Mouse (Mus musculus): Measurements from ENCODE around the gene Ralgapa2. TPM values are rescaled to one million over a fixed set of nuclear protein-coding genes. Genes with fewer than 3 reads are reported as not detected.
A peak's percentile ranks its signal among the peaks of the same experiment; 100 is the strongest.

Ralgapa2 gene
- total and polyA plus RNA-seq, 2 experiments from 2014 or later = 6.8 to 32.9 TPM

GRCm38 (mm10) chr2:146423032-146423691 lies 89.0 kb downstream of the Ralgapa2 start:
- WGBS = 43% methylated on average over 5 of the region's 5 CpGs
- Histone ChIP-seq H3K27me3 (ENCODE audit: insufficient read depth, low read length) (no peaks in the 10 kb centered on the region), H3K27ac (ENCODE audit: low read depth, low read length) (peak overlapping the region; percentile 36; the same call in 1 of the 2 replicates), H3K9me3 (ENCODE audit: low read length) (no peaks in the 10 kb centered on the region), H3K36me3 (ENCODE audit: insufficient read depth) (no peaks in the 10 kb centered on the region), H3K9ac (no peak overlapping the region), H3K4me2 (ENCODE audit: low read depth) (no peak overlapping the region), H3K4me1 (ENCODE audit: insufficient read depth) (0 out of 2 replicates have a peak, but pooled peaks cover 2% of the 10 kb centered on the region), H3K4me3 (ENCODE audit: low read depth, low read length) (no peak overlapping the region)
- ATAC-seq (peak; percentile 70), DNase-seq (peak; percentile 59)
- TF ChIP-seq CTCF (IDR thresholded peaks at IDR 0.05; ENCODE audit: low read depth) = no peak

DNA sequence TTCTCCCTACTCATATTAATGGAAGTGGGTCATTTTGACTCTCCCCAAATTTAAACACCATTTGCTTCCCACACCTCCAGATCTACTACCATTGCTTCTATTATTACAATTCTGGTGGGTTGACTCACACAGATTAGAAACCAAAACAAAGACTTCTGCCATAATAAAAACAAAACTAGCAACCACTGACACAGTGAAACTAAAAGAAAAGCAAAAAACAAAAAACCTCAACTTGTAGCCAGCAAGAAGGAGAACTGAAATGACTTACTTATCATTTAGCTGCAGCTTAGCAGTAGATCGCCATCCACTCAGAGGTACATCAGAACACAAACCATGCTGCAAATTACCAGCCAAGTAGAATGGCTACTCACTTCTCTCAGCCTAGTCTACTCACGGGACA lies 95.9 kb downstream of the Ralgapa2 start:
- no peak for ATAC-seq
- no peak overlapping the region for H3K4me2 ChIP-seq (ENCODE audit: low read depth)
- WGBS = 86% methylated on average over 2 of the region's 2 CpGs
- H3K4me1 ChIP-seq (ENCODE audit: insufficient read depth) = no peaks in the 10 kb centered on the region
- H3K27ac ChIP-seq (ENCODE audit: low read depth, low read length) = no peak overlapping the region
- TF ChIP-seq CTCF (IDR thresholded peaks at IDR 0.05; ENCODE audit: low read depth) = no peak
- H3K9me3 ChIP-seq (ENCODE audit: low read length) = no peaks in the 10 kb centered on the region
- H3K9ac ChIP-seq = no peak overlapping the region
- no peak for DNase-seq
- H3K4me3 ChIP-seq (ENCODE audit: low read depth, low read length) = no peak overlapping the region
- no peaks in the 10 kb centered on the region for H3K27me3 ChIP-seq (ENCODE audit: insufficient read depth, low read length)
- H3K36me3 ChIP-seq (ENCODE audit: insufficient read depth) = peaks cover 2% of the 10 kb centered on the region; the same call in 1 of the 2 replicates

DNA sequence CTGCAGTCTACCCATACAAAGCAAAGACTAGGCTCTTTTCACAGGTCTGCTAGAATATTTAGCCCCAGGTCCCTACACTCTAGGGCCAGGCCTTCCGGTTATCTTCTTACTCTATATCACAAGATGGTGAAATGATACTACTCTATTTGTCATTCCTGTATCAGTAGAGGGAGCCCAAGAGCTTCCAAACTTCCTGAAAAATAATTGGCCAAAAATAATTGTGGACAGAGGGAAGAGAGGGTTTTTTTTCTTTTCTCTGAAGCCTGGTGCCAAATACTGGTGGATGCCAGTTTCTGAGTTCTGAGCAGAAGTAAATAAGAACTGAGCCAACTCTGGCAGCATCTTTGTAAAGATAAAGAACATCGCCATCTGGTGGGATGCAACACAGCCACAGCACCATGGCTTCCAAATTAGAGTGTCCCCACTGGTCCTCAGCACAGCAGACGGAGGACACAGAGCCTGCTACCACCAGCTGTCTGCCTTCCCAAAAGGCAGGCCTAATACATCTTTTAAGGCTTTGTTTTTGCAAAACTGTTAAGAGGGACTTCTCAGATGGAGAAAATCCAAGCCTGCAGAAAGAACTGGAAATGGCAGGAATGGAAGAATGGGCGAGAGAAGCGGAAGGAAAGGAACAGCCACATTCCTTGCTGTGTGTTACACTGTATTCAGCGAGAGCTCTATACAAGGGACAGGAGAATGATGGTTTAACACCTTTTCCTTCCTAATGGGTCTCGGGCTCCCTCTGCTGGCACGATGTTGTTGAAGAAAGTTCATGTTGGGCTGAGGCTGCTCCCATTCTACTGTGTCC lies 97.5 kb downstream of the Ralgapa2 start:
- Histone ChIP-seq H3K27ac (ENCODE audit: low read depth, low read length) (peak overlapping the region; percentile 82), H3K4me2 (ENCODE audit: low read depth) (no peak overlapping the region), H3K9me3 (ENCODE audit: low read length) (no peaks in the 10 kb centered on the region), H3K4me3 (ENCODE audit: low read depth, low read length) (no peak overlapping the region), H3K4me1 (ENCODE audit: insufficient read depth) (no peaks in the 10 kb centered on the region), H3K9ac (no peak overlapping the region), H3K36me3 (ENCODE audit: insufficient read depth) (peaks cover 8% of the 10 kb centered on the region; the same call in 1 of the 2 replicates), H3K27me3 (ENCODE audit: insufficient read depth, low read length) (no peaks in the 10 kb centered on the region)
- ATAC-seq (peak; percentile 96), DNase-seq (peak; percentile 91)
- 14% methylated on average over 8 of the region's 8 CpGs for WGBS
- peak; percentile 80 for TF ChIP-seq CTCF (IDR thresholded peaks at IDR 0.05; ENCODE audit: low read depth)

DNA sequence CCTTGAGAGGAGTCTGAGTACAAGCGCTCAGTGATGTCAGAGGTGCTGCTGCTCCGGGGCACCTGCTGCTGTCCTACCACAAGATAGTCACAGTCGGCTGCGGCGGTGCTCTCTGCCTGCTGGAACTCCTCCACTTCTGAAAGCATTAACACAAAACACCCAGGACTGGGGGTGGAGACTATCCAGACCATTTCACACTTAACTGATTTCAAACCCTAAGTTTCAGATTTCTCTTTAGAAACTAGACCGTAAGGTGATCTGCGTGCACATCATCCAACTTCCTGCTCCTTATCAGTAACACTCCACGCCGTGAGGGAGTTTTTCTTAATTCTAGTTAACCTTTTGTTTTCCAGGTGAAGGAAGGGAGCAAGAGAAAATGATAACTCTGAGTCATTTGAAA lies 99.4 kb downstream of the Ralgapa2 start:
- ATAC-seq (no peak), DNase-seq (no peak)
- H3K27me3 ChIP-seq (ENCODE audit: insufficient read depth, low read length) = no peaks in the 10 kb centered on the region
- H3K36me3 ChIP-seq (ENCODE audit: insufficient read depth) = peaks cover 8% of the 10 kb centered on the region; the same call in 1 of the 2 replicates
- H3K4me3 ChIP-seq (ENCODE audit: low read depth, low read length) = no peak overlapping the region
- no peaks in the 10 kb centered on the region for H3K4me1 ChIP-seq (ENCODE audit: insufficient read depth)
- WGBS = 73% methylated on average over 9 of the region's 9 CpGs
- H3K4me2 ChIP-seq (ENCODE audit: low read depth) = no peak overlapping the region
- H3K9me3 ChIP-seq (ENCODE audit: low read length) = no peaks in the 10 kb centered on the region
- H3K27ac ChIP-seq (ENCODE audit: low read depth, low read length) = no peak overlapping the region
- no peak for TF ChIP-seq CTCF (IDR thresholded peaks at IDR 0.05; ENCODE audit: low read depth)
- H3K9ac ChIP-seq = no peak overlapping the region

GRCm38 (mm10) chr2:146411904-146412303 lies 100.2 kb downstream of the Ralgapa2 start:
- ATAC-seq (no peak), DNase-seq (no peak)
- H3K27ac ChIP-seq (ENCODE audit: low read depth, low read length) = no peak overlapping the region
- H3K4me1 ChIP-seq (ENCODE audit: insufficient read depth) = no peaks in the 10 kb centered on the region
- WGBS = 83% methylated on average over 5 of the region's 5 CpGs
- H3K9ac ChIP-seq = no peak overlapping the region
- H3K4me2 ChIP-seq (ENCODE audit: low read depth) = no peak overlapping the region
- no peak for TF ChIP-seq CTCF (IDR thresholded peaks at IDR 0.05; ENCODE audit: low read depth)
- H3K9me3 ChIP-seq (ENCODE audit: low read length) = no peaks in the 10 kb centered on the region
- H3K4me3 ChIP-seq (ENCODE audit: low read depth, low read length) = no peak overlapping the region
- H3K27me3 ChIP-seq (ENCODE audit: insufficient read depth, low read length) = no peaks in the 10 kb centered on the region
- peaks cover 8% of the 10 kb centered on the region; the same call in 1 of the 2 replicates for H3K36me3 ChIP-seq (ENCODE audit: insufficient read depth)

DNA sequence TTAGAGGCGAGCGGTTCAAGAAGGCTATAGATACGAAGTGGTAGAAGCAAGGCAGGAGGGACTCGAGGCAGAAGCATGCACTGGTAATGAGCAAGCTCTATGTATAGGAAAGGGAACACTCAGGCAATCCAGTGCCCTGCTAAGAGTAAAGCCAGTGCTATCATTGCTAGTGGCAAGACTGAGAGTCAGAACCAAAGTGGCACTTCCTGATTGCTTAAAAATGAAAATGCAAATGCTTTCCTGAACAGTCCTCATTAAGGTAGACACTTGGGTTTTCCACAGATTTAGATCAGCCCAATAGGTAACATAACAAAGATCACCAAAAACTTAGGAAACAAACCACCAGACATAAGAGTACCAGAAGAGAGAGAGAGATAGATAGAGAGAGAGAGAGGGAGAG lies 105.1 kb downstream of the Ralgapa2 start:
- Histone ChIP-seq H3K27me3 (ENCODE audit: insufficient read depth, low read length) (no peaks in the 10 kb centered on the region), H3K4me2 (ENCODE audit: low read depth) (no peak overlapping the region), H3K36me3 (ENCODE audit: insufficient read depth) (peaks cover 5% of the 10 kb centered on the region; the same call in 1 of the 2 replicates), H3K27ac (ENCODE audit: low read depth, low read length) (no peak overlapping the region), H3K9ac (no peak overlapping the region), H3K9me3 (ENCODE audit: low read length) (no peaks in the 10 kb centered on the region), H3K4me1 (ENCODE audit: insufficient read depth) (no peaks in the 10 kb centered on the region), H3K4me3 (ENCODE audit: low read depth, low read length) (no peak overlapping the region)
- whole genome bisulfite sequencing = 90% methylated on average over 4 of the region's 4 CpGs
- no peak for ATAC-seq
- TF ChIP-seq CTCF (IDR thresholded peaks at IDR 0.05; ENCODE audit: low read depth) = no peak
- DNase-seq = no peak

DNA sequence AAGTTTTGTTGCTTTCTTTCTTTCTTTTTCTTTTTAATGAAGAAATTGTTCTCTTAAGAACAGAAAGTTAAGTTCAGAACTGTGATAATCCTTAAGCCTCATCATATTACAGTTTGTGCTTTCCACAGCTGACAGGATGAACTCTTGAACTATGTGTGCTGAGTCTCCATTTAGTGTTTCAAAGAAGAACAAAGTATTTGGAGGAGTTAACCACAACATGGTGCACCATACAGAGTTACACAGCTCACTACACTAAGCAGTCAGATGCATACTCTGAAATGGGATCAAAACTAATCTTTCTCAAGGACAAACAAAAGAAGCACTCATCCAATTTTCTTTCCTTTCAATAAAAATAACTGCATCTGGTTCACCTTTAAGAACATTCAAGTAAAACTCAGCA lies 110.6 kb downstream of the Ralgapa2 start:
- TF ChIP-seq CTCF (IDR thresholded peaks at IDR 0.05; ENCODE audit: low read depth) = no peak
- no peak for DNase-seq
- H3K27me3 ChIP-seq (ENCODE audit: insufficient read depth, low read length) = no peaks in the 10 kb centered on the region

More for the DNA sequence above, 110.6 kb downstream of the Ralgapa2 start:
- H3K4me3 ChIP-seq (ENCODE audit: low read depth, low read length) = no peak overlapping the region
- no peak overlapping the region for H3K9ac ChIP-seq
- no peak overlapping the region for H3K27ac ChIP-seq (ENCODE audit: low read depth, low read length)
- no peaks in the 10 kb centered on the region for H3K9me3 ChIP-seq (ENCODE audit: low read length)
- H3K36me3 ChIP-seq (ENCODE audit: insufficient read depth) = peaks cover 3% of the 10 kb centered on the region; the same call in 1 of the 2 replicates
- no peak overlapping the region for H3K4me2 ChIP-seq (ENCODE audit: low read depth)
- no peak for ATAC-seq
- no peaks in the 10 kb centered on the region for H3K4me1 ChIP-seq (ENCODE audit: insufficient read depth)

Data from forebrain, postnatal 0 days (tissue).